Mouse (Mus musculus): Measurements from ENCODE around the gene Maml3.

DNA sequence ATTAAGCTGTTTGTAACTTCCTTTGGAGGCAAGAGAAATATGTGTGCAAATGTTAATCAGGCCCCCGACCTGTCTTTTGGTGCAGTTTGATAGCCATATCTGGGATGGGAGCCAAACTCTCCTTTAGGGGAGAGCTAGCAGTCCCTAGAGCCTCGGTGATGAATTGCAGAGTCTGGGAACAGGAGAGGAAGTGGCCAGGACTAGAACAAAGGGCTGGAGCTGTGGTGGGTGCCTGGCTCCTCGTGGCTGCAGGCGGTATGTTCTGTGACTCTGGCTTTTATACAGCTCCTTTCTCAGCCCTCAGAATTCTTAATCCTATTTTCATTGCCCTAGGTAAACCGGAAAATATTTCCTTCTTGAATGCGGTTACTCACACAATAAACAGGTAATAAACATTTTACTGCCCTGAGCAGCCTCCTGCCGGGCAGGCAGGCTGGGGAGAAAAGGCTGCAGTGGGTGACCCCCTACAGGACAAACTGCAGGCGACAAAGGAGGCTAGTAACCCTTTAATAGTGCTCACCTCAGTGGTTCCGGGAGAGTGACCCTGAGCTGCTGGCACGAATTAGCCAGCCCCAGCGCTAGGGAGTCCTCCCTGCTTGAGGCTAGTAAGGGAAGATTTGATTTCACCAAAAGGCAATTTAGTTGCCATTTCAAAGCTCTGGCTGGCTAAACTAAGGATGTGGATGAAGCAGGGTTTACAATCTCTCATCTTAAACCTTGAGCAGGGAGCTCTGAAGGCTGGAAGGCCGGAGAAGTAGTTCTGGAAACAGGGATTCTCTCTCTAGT, 365.6 kb downstream of the Maml3 start:
- no peak for TF ChIP-seq FOSL1 (IDR thresholded peaks at IDR 0.05; ENCODE audit: insufficient read depth, low read length, poor library complexity, severe bottlenecking)
- TF ChIP-seq CTCF (IDR thresholded peaks at IDR 0.05; ENCODE audit: control insufficient read depth, insufficient read depth, insufficient read length) = no peak
- TF ChIP-seq MAX (IDR thresholded peaks at IDR 0.05) = no peak
- no peak for TF ChIP-seq USF1 (IDR thresholded peaks at IDR 0.05; ENCODE audit: low read depth)
- TF ChIP-seq MYOD1 (IDR thresholded peaks at IDR 0.05; ENCODE audit: control insufficient read depth, insufficient read length, low read depth) = no peak
- no peak for TF ChIP-seq CEBPB (IDR thresholded peaks at IDR 0.05; ENCODE audit: low read depth)

Measured in C2C12 (cell line).